Mouse (Mus musculus): ENCODE measurements around the gene Zcchc14. TPM values are rescaled to one million over a fixed set of nuclear protein-coding genes. Genes with fewer than 3 reads are reported as not detected.

The Zcchc14 gene
- polyA plus RNA-seq (2014; fragmentation: Illumina TruSeq; extraction: RNeasy Lipid Tissue Mini Kit (QIAGEN cat#74804)): 28.4 TPM

GRCm38 (mm10) chr8:121652774-121653323, at the start of gene Zcchc14:
Gene Zcchc14 (minus strand): TSS chr8:121652901.

GRCm38 (mm10) chr8:121590203-121591177, 62.2 kb downstream of the Zcchc14 start, which contains the start of gene Map1lc3b:
Gene Map1lc3b (plus strand): TSS chr8:121590361.

GRCm38 (mm10) chr8:121578676-121579451, 73.8 kb downstream of the Zcchc14 start, which contains the start of gene Fbxo31:
Gene Fbxo31 (minus strand): TSS chr8:121578806.

Other genes starting within 250 kb of the Zcchc14 start
- gene 1700018B08Rik, start 108.6 kb downstream of the Zcchc14 start, polyA plus RNA-seq (2014; fragmentation: Illumina TruSeq; extraction: RNeasy Lipid Tissue Mini Kit (QIAGEN cat#74804)): not detected
- 2.2 TPM for gene Fbxo31, start 74.1 kb downstream of the Zcchc14 start, polyA plus RNA-seq (2014; fragmentation: Illumina TruSeq; extraction: RNeasy Lipid Tissue Mini Kit (QIAGEN cat#74804))
- 46.0 TPM for gene Map1lc3b, start 62.5 kb downstream of the Zcchc14 start, polyA plus RNA-seq (2014; fragmentation: Illumina TruSeq; extraction: RNeasy Lipid Tissue Mini Kit (QIAGEN cat#74804))
- gene Jph3, start 76.7 kb upstream of the Zcchc14 start, polyA plus RNA-seq (2014; fragmentation: Illumina TruSeq; extraction: RNeasy Lipid Tissue Mini Kit (QIAGEN cat#74804)): not detected
- 2.7 TPM for gene Klhdc4, start 176.7 kb upstream of the Zcchc14 start, polyA plus RNA-seq (2014; fragmentation: Illumina TruSeq; extraction: RNeasy Lipid Tissue Mini Kit (QIAGEN cat#74804))